Comparison of ENCODE assay signal across 8 mouse cellular contexts in genomic region chr4:137862019-137862418, GRCm38 (mm10). TPM values are rescaled to one million over a fixed set of nuclear protein-coding genes. Genes with fewer than 3 reads are reported as not detected.
DNase-seq lines count a peak whose midpoint lies in the region; ATAC-seq and TF ChIP-seq lines count a peak whose summit lies in the region.

Gene Ece1, plus strand, starts transcription at chr4:137862237.

- peak within 1 kb of the TSS; percentile 82 for H3K4me2 ChIP-seq in embryonic facial prominence, embryonic 13.5 days
- H3K4me2 ChIP-seq in midbrain, embryonic 12.5 days (replicated peaks), result peak within 1 kb of the TSS; percentile 82

- H3K4me1 ChIP-seq in embryonic facial prominence, embryonic 13.5 days, result peaks cover 55% of the 10 kb centered on the region
- peaks cover 57% of the 10 kb centered on the region for H3K4me1 ChIP-seq in limb, embryonic 10.5 days
- peaks cover 53% of the 10 kb centered on the region for H3K4me1 ChIP-seq in midbrain, embryonic 12.5 days
- peaks cover 47% of the 10 kb centered on the region for H3K4me1 ChIP-seq in small intestine, adult 2 months (ENCODE audit: control insufficient read depth, insufficient read depth, insufficient read length, low read length)

- ATAC-seq in embryonic facial prominence, embryonic 13.5 days (ENCODE audit: insufficient number of reproducible peaks, insufficient read depth, low FRiP score, low TSS enrichment, low read depth), result peak; percentile 90
- ATAC-seq in midbrain, embryonic 12.5 days (ENCODE audit: low FRiP score, low read depth), result peak; percentile 92

- peak within 1 kb of the TSS; percentile 83 for H3K4me3 ChIP-seq in embryonic facial prominence, embryonic 13.5 days
- H3K4me3 ChIP-seq in limb, embryonic 10.5 days, result peak within 1 kb of the TSS; percentile 83
- H3K4me3 ChIP-seq in midbrain, embryonic 12.5 days, result peak within 1 kb of the TSS; percentile 58
- H3K4me3 ChIP-seq in small intestine, adult 2 months (ENCODE audit: low read depth, low read length), result peak within 1 kb of the TSS; percentile 77

- peak within 1 kb of the TSS; percentile 72 for H3K27ac ChIP-seq in embryonic facial prominence, embryonic 13.5 days
- peak within 1 kb of the TSS; percentile 89 for H3K27ac ChIP-seq in limb, embryonic 10.5 days
- H3K27ac ChIP-seq in midbrain, embryonic 12.5 days (replicated peaks), result no peak within 1 kb of the TSS
- peak within 1 kb of the TSS; percentile 97 for H3K27ac ChIP-seq in small intestine, adult 2 months (ENCODE audit: insufficient read depth, low read depth, low read length)

- TF ChIP-seq POLR2A in small intestine, adult 2 months (IDR thresholded peaks at IDR 0.05; ENCODE audit: low read depth, low read length), result peak; percentile 95

- H3K9me3 ChIP-seq in embryonic facial prominence, embryonic 13.5 days, result no peaks in the 10 kb centered on the region
- no peaks in the 10 kb centered on the region for H3K9me3 ChIP-seq in limb, embryonic 10.5 days (replicated peaks)
- no peaks in the 10 kb centered on the region for H3K9me3 ChIP-seq in midbrain, embryonic 12.5 days

- 0 out of 2 replicates have a peak, but pooled peaks cover 4% of the 10 kb centered on the region for H3K36me3 ChIP-seq in embryonic facial prominence, embryonic 13.5 days
- no peaks in the 10 kb centered on the region for H3K36me3 ChIP-seq in limb, embryonic 10.5 days
- no peaks in the 10 kb centered on the region for H3K36me3 ChIP-seq in midbrain, embryonic 12.5 days
- no peaks in the 10 kb centered on the region for H3K36me3 ChIP-seq in small intestine, adult 2 months (ENCODE audit: control insufficient read depth, insufficient read depth, low read length)

- under 1% methylated on average over 37 of the region's 37 CpGs for WGBS in embryonic facial prominence, embryonic 13.5 days
- WGBS in limb, embryonic 10.5 days, result under 1% methylated on average over 37 of the region's 37 CpGs
- under 1% methylated on average over 37 of the region's 37 CpGs for WGBS in midbrain, embryonic 12.5 days
- under 1% methylated on average over 37 of the region's 37 CpGs for WGBS in small intestine, adult 2 months

- DNase-seq in 3134 (ENCODE audit: extremely low read depth, insufficient read length, low spot score), result peak; percentile 88
- peak; percentile 75 to 85 for DNase-seq in adrenal gland, postnatal 4 days (ENCODE audit: low spot score in 2 of 2)
- DNase-seq in heart, adult 18-20 months, result peak; percentile 93 to 96
- DNase-seq in kidney, adult 18-20 months, result peak; percentile 92
- peak; percentile 95 for DNase-seq in limb, embryonic 10.5 days (ENCODE audit: low spot score)

- H3K27me3 ChIP-seq in embryonic facial prominence, embryonic 13.5 days, result no peaks in the 10 kb centered on the region
- H3K27me3 ChIP-seq in limb, embryonic 10.5 days (ENCODE audit: low read depth, poor library complexity, severe bottlenecking), result no peaks in the 10 kb centered on the region
- H3K27me3 ChIP-seq in midbrain, embryonic 12.5 days, result peaks cover 4% of the 10 kb centered on the region; the same call in 1 of the 2 replicates
- H3K27me3 ChIP-seq in small intestine, adult 2 months (ENCODE audit: control insufficient read depth, insufficient read depth, low read length), result no peaks in the 10 kb centered on the region

- no peak for TF ChIP-seq CTCF in small intestine, adult 2 months (IDR thresholded peaks at IDR 0.05; ENCODE audit: extremely low read depth, insufficient read length, insufficient replicate concordance, low read depth, low read length)

- peak within 1 kb of the TSS; percentile 91 for H3K9ac ChIP-seq in embryonic facial prominence, embryonic 13.5 days
- H3K9ac ChIP-seq in midbrain, embryonic 12.5 days (replicated peaks), result peak within 1 kb of the TSS; percentile 73

RNA-seq across cellular contexts. Expression of gene Ece1, which starts in this region (rescaled TPM):
- 100 to 1,000 TPM; 279 to 303 TPM for total RNA-seq in adrenal gland, postnatal 4 days (2021)
- polyA plus RNA-seq in embryonic facial prominence, embryonic 13.5 days (2015; fragmentation: Nextera tagmentation; extraction: Ambion mirVana), result 49.9 and 65.0 TPM in 2 replicates
- total RNA-seq in heart, adult 18-20 months (2021), result 100 to 1,000 TPM; 105 to 121 TPM
- 41.1 and 41.4 TPM in 2 replicates for polyA plus RNA-seq in limb, embryonic 10.5 days (2016; fragmentation: Nextera tagmentation; extraction: Ambion mirVana)
- polyA plus RNA-seq in midbrain, embryonic 12.5 days (2016; fragmentation: Nextera tagmentation; extraction: Ambion mirVana), result 17.8 and 21.0 TPM in 2 replicates
- 27.9 and 37.7 TPM in 2 replicates for polyA plus RNA-seq in small intestine, adult 2 months (2012; rRNA removed)
